Mouse (Mus musculus) megakaryocyte, embryonic 14.5 days (primary cell): ENCODE data around the gene Vamp8.

Experiments used
- FLI1 ChIP-seq: IDR thresholded peaks from 2 replicates; pipeline ENCODE4 v1.6.1; 2012; ENCODE audit warnings: low read length, inconsistent platforms, mixed read lengths
- GATA1 ChIP-seq: IDR thresholded peaks from 3 replicates; pipeline ENCODE4 v1.6.1; 2012; ENCODE audit warnings: mixed read lengths, low read length, inconsistent platforms, borderline replicate concordance

DNA sequence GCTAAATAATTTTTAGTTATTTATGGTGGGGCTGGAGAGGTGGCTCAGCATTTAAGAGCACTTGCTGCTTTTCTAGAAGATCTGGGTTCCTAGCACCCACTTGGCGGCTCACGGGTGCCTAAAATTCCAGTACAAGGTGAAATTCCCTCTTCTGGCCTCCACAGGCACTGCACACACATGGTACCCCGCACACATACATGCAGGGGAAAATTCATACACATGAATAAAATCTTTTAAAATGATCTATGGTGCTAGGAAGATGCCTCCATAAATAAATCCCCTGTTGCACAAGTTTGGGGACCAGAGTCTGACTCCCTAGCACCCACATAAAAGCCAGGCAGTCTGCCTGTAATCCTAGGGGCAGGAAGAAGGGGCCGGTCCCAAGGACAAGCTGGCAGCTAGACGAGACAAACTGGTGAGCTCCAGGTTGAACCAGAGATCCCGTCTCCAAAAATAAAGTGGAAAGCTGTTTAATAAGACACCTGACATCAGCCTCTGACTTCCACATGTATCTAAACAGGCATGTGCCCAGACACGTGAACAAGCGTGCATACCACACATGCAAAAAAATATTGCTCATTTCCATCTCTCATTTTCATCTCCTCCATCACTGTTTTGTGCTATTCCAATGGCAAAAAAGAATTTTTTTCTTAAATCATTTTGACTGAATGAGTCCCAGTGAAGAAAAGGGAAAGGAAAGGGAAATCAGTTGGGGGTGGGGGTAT lies 11.8 kb downstream of the Vamp8 start:
- TF ChIP-seq GATA1, result no peak
- TF ChIP-seq FLI1, result no peak
